Mouse (Mus musculus) intestine, embryonic 14.5 days (tissue): ENCODE measurements at regions not wholly inside any gene's neighbourhood (a gene's known extent, or its start where the extent isn't known, plus 50 kb on each side); places are given as distances from the start of the nearest gene placed in this dataset.

Source experiments
- ATAC-seq: fragments of 200-750 bp; cut with Nextera tagmentation; replicated peaks from 2 replicates; pipeline ENCODE4 v1.8.0; 2017; ENCODE audit warnings: low read depth, moderate number of reproducible peaks, moderate TSS enrichment, moderate library complexity; ENCODE audit not compliant: low FRiP score, low TSS enrichment
- DNase-seq: peaks from one replicate; pipeline ENCODE4 v3.0.0-alpha.2; 2018; ENCODE audit warnings: low spot score
- H3K27ac ChIP-seq: fragments of 300-500 bp; sonication (generic); 2 replicates; pipeline ENCODE4 v1.5.1; 2014; ENCODE audit warnings: low read depth, mild to moderate bottlenecking, control low read depth
- H3K27me3 ChIP-seq: fragments of 300-500 bp; sonication (generic); replicated peaks from 2 replicates; pipeline ENCODE4 v1.6.1; 2014; ENCODE audit warnings: low read length, control low read depth; ENCODE audit not compliant: control insufficient read depth, insufficient read depth
- H3K36me3 ChIP-seq: fragments of 300-500 bp; sonication (generic); 2 replicates; pipeline ENCODE4 v1.6.1; 2014; ENCODE audit warnings: low read length, control low read depth; ENCODE audit not compliant: control insufficient read depth, insufficient read depth
- H3K4me1 ChIP-seq: fragments of 300-500 bp; sonication (generic); replicated peaks from 2 replicates; pipeline ENCODE4 v1.6.1; 2014; ENCODE audit warnings: low read length, control low read depth, mixed read lengths; ENCODE audit not compliant: control insufficient read depth, insufficient read depth
- H3K4me2 ChIP-seq: fragments of 300-500 bp; sonication (generic); 2 replicates; pipeline ENCODE4 v1.6.1; 2014; ENCODE audit warnings: low read length
- H3K4me3 ChIP-seq: fragments of 300-500 bp; sonication (generic); 2 replicates; pipeline ENCODE4 v1.5.1; 2014; ENCODE audit warnings: low read depth, low read length, control low read depth, mixed read lengths
- H3K9ac ChIP-seq: fragments of 300-500 bp; sonication (generic); 2 replicates; pipeline ENCODE4 v1.6.1; 2014; ENCODE audit warnings: mild to moderate bottlenecking, low read length
- H3K9me3 ChIP-seq: fragments of 300-500 bp; sonication (generic); 2 replicates; pipeline ENCODE4 v1.6.1; 2016; ENCODE audit warnings: low read length, control low read depth; ENCODE audit not compliant: control insufficient read depth
- WGBS: fragments of 180-500 bp; shearing (Covaris S2); extraction: QIAGEN DNeasy Blood & Tissue Kit; methylation state at CpG from one replicate; pipeline ENCODE4 v1.1.7; 2014; 5-methylcytosine and 5-hydroxymethylcytosine counted together

- Histone ChIP-seq H3K4me1 (no peaks in the 10 kb centered on the region), H3K27me3 (no peaks in the 10 kb centered on the region), H3K9me3 (no peaks in the 10 kb centered on the region), H3K36me3 (no peaks in the 10 kb centered on the region), H3K4me3 (no peak overlapping the region), H3K4me2 (no peak overlapping the region), H3K27ac (no peak overlapping the region), H3K9ac (no peak overlapping the region)
- 86% methylated on average over 8 of the region's 8 CpGs for WGBS
- no peak for ATAC-seq
- no peak for DNase-seq
Measured at GRCm38 (mm10) chr12:106211488-106211887, 201.5 kb downstream of the Vrk1 start.

DNA sequence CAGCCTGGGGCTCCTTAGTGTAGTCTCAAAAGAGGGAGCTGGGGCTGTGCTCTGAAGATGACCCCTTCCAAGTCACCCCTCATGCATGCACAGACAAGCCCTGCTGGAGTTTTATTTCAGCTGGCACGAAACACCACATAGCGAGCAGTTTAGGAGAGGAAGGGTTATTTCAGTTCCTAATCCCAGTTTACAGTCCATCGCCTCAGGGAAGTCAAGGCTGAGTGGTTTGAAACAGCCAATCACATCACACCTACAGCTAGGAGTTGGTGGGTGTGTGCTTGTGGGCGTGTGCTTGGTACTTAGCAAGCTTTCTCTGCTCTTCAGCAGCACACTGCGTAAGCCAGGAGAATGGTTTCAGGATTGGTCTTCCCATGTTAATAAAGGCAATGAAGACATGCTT lies 202.4 kb downstream of the Vrk1 start:
- Histone ChIP-seq H3K9me3 (no peaks in the 10 kb centered on the region), H3K4me2 (no peak overlapping the region), H3K27me3 (no peaks in the 10 kb centered on the region), H3K4me1 (no peaks in the 10 kb centered on the region), H3K27ac (no peak overlapping the region), H3K4me3 (no peak overlapping the region), H3K9ac (no peak overlapping the region), H3K36me3 (no peaks in the 10 kb centered on the region)
- ATAC-seq (no peak), DNase-seq (no peak)
- 81% methylated on average over 5 of the region's 5 CpGs for WGBS

GRCm38 (mm10) chr12:106220071-106220470 lies 210.0 kb downstream of the Vrk1 start:
- 28% methylated on average over 3 of the region's 3 CpGs for WGBS

DNA sequence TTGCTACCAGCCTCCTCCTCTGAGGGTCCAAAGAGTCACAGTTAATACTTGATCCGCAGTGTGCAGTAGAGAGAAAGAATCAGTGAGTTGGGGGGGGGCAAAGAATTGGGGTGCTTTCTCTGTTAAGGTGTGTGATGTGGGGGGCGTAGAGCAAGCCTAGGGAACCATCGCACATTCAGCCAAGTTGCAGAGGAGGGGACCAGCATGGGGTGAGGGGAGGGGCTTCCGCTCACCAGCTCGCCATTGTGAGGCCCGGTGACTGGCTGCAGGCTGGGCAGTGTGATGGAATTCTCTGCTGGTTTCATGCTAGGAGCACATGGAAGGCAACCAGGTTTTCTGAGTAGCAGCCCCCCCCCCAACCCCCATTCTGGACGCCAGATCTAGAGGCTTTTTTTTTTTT lies 216.2 kb downstream of the Vrk1 start:
- Histone ChIP-seq H3K4me1 (no peaks in the 10 kb centered on the region), H3K4me2 (no peak overlapping the region), H3K36me3 (no peaks in the 10 kb centered on the region), H3K27ac (no peak overlapping the region), H3K9ac (no peak overlapping the region), H3K27me3 (no peaks in the 10 kb centered on the region), H3K4me3 (no peak overlapping the region), H3K9me3 (no peaks in the 10 kb centered on the region)
- WGBS: 46% methylated on average over 7 of the region's 7 CpGs
- ATAC-seq: no peak
- DNase-seq: no peak

More at GRCm38 (mm10) chr12:106220071-106220470, 210.0 kb downstream of the Vrk1 start:
- H3K27ac ChIP-seq: no peak overlapping the region
- no peaks in the 10 kb centered on the region for H3K27me3 ChIP-seq
- no peaks in the 10 kb centered on the region for H3K4me1 ChIP-seq
- H3K9ac ChIP-seq: no peak overlapping the region
- no peak overlapping the region for H3K4me2 ChIP-seq
- H3K9me3 ChIP-seq: no peaks in the 10 kb centered on the region
- H3K4me3 ChIP-seq: no peak overlapping the region
- ATAC-seq (no peak), DNase-seq (no peak)
- H3K36me3 ChIP-seq: no peaks in the 10 kb centered on the region

DNA sequence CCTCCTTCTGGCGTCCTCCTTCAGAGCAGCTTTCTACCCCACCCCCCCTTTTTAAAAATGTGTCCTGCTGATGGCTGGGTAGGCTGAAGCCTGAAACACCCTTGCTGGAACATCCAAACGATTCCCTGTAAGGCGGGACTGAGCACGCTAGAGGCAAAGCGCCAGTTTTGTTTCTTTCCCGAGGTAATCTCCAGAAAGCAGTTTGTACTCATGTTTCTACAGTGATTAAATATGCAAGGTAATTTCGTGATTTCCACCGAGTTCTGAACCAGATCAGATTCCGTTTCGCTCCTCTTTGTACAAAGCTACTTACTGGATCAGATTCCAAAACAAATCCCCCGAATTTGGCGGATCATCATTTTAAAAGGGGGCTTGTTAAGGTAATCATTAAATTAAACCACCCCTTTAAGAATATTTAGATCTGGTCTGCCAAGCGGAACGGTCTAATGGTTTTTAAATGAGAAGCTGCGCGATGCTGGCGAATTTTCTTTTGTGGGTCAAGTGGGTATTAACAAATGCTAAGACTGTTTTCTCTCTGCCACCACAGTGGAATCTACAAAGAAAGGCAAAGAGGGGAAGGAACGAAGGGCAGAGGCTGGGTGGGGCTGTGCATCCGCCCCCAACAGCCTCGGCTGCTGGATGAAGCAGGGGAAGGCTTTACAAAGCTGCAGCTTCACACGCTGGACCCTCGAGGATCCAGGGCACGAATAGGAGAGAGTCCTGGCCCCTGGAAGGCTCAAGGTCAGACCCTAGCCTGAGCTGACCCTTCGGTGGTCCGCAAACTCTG lies 216.9 kb downstream of the Vrk1 start:
- no peak for ATAC-seq
- 26% methylated on average over 25 of the region's 25 CpGs for WGBS
- no peak overlapping the region for H3K27ac ChIP-seq
- no peak overlapping the region for H3K4me3 ChIP-seq
- no peak for DNase-seq
- peak overlapping the region; percentile 16 for H3K4me2 ChIP-seq
- no peaks in the 10 kb centered on the region for H3K36me3 ChIP-seq
- no peak overlapping the region for H3K9ac ChIP-seq
- no peaks in the 10 kb centered on the region for H3K27me3 ChIP-seq
- H3K9me3 ChIP-seq: no peaks in the 10 kb centered on the region
- H3K4me1 ChIP-seq: no peaks in the 10 kb centered on the region

- H3K27me3 ChIP-seq: no peaks in the 10 kb centered on the region
- H3K36me3 ChIP-seq: no peaks in the 10 kb centered on the region
- ATAC-seq: no peak
- no peaks in the 10 kb centered on the region for H3K4me1 ChIP-seq
- H3K9ac ChIP-seq: no peak overlapping the region
- no peaks in the 10 kb centered on the region for H3K9me3 ChIP-seq
- no peak overlapping the region for H3K4me3 ChIP-seq
- no peak overlapping the region for H3K27ac ChIP-seq
- 30% methylated on average over 8 of the region's 8 CpGs for whole genome bisulfite sequencing
- no peak overlapping the region for H3K4me2 ChIP-seq
- DNase-seq: no peak
Measured at GRCm38 (mm10) chr12:106227563-106227840, 217.5 kb downstream of the Vrk1 start.

DNA sequence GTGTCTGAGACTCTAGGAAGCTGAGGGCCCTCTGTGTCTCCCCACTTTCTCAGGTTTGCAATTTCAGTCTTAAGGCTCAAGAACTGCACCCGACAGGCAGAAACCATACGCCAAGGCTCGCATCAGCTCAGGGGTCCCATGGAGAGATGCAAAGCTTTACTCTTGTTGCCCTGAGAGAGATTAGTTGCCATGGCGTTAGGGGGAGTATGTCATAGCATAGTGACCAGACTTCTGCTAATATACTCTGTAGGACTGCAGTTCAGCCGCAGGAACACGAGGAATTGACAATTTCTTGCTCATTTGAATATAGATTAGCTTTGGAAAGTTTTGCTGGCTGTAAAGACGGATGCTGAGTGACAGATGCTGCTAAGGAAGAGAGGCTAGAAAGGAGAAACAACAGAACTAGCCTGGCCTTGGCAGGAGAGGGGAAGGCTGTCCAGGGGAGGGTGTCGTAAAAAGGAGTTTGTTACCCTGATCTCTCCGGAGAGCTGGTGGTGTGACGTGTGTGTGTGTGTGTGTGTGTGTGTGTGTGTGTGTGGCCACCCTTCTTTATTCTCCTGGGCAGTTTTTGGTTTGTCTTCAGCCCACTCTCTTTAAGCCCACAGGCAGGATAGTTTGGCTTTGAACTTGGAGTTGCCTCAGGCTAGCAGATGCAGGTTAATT lies 235.3 kb downstream of the Vrk1 start:
- Histone ChIP-seq H3K4me2 (no peak overlapping the region), H3K36me3 (no peaks in the 10 kb centered on the region), H3K27me3 (no peaks in the 10 kb centered on the region), H3K4me1 (no peaks in the 10 kb centered on the region), H3K27ac (no peak overlapping the region), H3K9me3 (no peaks in the 10 kb centered on the region), H3K9ac (no peak overlapping the region), H3K4me3 (no peak overlapping the region)
- ATAC-seq: no peak
- WGBS: 60% methylated on average over 10 of the region's 10 CpGs
- no peak for DNase-seq

DNA sequence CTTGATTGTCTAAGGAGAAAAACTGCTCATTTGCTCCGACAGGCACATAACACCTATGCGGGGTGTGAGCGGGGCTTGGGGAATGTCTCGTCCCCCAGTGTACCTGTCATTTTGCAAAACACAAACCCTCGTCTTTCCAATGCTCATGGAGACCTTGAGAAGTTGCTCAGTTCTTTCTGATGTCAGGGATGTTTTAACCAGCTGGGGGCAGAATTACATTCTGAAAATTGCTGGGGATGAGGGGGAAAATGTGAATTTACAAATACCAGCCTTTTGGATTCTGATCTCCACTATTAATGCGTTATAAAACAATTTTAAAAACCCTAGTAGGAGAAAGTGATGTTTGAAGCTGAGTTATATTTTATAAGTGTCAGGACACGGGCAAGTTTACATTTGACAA lies 263.6 kb downstream of the Vrk1 start:
- H3K9ac ChIP-seq: no peak overlapping the region
- H3K9me3 ChIP-seq: no peaks in the 10 kb centered on the region
- WGBS: 78% methylated on average over 7 of the region's 7 CpGs
- ATAC-seq: no peak
- H3K27ac ChIP-seq: no peak overlapping the region
- no peaks in the 10 kb centered on the region for H3K4me1 ChIP-seq
- no peaks in the 10 kb centered on the region for H3K36me3 ChIP-seq
- DNase-seq: no peak
- H3K4me3 ChIP-seq: no peak overlapping the region
- no peaks in the 10 kb centered on the region for H3K27me3 ChIP-seq
- no peak overlapping the region for H3K4me2 ChIP-seq

- Histone ChIP-seq H3K9ac (no peak overlapping the region), H3K27ac (no peak overlapping the region), H3K36me3 (no peaks in the 10 kb centered on the region), H3K4me3 (no peak overlapping the region), H3K27me3 (no peaks in the 10 kb centered on the region), H3K4me1 (no peaks in the 10 kb centered on the region), H3K4me2 (no peak overlapping the region), H3K9me3 (no peaks in the 10 kb centered on the region)
- ATAC-seq (no peak), DNase-seq (no peak)
- 95% methylated on average over 14 of the region's 14 CpGs for WGBS
Measured at GRCm38 (mm10) chr12:106277886-106278285, 267.9 kb downstream of the Vrk1 start.
